Mouse (Mus musculus) embryo, embryonic 10 days (tissue): ENCODE measurements at regions not wholly inside any gene's neighbourhood (a gene's known extent, or its start where the extent isn't known, plus 50 kb on each side); places are given as distances from the start of the nearest gene placed in this dataset.
"Not testable (repeated sequence)": the region's sequence is repeated elsewhere in the genome, so short reads cannot be mapped to it uniquely, and the experiment has no call there.

Experiments used
- DNase-seq: peaks from one replicate; pipeline ENCODE4 v3.0.0-alpha.2; 2015; ENCODE audit warnings: low spot score

DNA sequence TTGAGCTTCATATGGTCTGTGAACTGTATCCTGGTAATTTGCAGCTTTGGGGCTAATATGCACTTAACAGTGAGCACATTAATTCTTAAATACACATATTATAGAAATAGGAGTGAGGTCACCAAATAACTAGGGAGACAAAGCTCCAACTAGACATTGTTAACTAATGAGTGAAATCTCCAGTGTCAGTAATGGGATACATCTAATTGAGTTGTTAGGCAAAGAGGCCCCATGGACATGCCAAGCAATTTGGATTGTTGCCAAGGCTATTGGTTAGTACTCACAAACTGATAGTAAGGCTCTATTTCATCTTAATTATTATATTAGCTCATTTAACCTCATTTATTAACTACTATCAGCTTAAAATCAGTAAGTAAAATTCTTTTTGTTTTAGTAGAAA, 698.5 kb downstream of the Triml1 start:
- no peak for DNase-seq

DNA sequence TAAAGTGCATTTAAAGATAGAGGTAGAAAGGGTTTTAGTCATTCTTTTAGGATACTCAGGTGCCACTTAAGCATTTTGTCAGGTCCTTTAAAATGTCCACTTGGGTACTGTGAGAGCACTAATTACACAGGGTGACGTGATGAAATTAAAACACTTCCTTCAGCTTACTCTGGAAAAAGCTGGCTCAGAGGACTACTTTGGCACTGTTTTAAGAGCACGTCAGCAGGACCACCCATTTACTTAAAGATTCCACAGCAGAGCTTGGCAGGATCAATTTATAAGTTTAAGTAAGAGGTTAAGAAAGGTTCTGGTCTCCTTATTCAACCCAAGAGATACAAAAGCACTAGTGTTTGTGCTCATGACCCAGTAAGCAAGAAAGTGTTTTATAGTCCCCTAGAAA, 738.7 kb downstream of the Triml1 start:
- no peak for DNase-seq

DNA sequence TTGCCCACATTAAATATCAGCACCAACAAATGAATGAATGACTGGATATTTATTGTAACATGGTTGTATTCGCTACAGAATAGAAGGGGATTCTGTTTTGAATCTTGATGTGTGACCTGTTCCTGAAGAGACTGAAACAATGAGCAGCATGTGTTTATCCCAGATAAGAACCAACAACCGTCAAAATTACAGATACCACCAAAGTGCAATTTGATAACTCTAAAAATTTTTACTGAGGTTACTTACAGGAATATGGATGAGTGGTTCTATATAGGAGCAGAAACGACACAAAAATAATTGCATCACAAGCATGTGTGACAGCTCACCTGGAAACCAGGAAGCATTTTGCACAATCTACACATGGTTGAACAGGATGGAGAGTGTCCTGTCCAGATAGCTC, 744.4 kb downstream of the Triml1 start:
- DNase-seq, result no peak

DNA sequence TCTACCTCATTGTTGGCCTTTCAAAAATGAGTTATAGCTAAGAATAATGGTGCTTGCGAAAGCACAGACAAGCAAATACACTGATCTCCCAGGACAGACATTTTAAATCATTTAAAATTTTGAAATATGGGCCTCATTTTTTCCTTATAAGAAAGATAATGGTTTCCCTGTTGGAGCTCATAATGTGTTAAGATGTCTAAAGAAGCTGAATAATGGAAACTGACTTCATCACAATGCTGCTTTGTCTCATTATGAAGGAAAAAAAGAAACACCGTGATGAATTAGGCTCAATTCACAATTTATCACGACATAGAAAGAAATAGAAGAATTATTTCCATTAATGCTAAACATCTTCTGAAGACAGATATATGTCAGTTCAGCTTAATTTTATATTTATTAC, 752.5 kb downstream of the Triml1 start:
- DNase-seq, result no peak

DNA sequence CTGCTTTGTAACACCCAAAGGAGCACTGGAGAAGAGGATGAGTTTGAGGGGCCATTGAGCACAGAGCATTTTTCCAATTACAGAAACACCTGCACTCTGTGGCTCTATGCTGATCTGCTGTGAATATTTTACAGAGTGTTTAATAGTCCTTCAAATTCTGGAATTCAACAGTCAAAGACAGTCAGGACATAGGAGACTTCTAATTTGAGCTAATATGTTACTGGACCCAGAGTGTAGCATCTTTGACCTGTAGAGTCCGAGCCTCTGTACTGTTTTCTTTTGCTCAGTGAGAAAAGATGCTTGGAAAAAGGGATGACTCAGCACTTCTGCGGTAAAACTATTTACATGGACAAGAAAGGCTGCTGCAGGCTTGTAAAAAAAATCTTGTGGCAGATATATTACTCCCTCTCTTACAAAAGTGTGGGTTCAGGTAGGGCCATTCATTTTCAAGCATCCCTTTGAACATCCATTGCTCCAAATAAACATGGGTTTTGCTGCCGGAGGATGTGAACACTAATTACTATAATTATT, 793.1 kb downstream of the Triml1 start:
- no peak for DNase-seq

DNA sequence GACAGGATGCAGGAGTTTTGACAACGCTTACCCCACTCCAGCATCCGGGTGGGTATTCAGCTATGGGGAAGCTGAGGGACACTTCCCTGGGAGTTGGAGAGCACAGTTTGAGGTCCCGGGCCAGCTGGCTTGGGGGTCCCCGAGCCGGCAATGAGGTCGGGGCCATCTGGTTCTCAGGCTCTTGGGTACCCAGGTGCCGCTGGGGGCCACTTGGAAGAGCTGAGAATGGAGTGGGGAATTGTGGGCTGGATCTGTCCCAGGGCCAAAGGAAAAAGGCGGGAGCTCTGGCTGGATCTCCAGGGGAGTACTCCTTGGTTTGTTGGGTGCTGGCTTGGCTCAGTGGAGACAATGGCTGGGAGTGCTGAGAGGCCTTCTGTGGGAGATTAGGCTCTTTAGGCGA, 806.6 kb downstream of the Triml1 start:
- no peak for DNase-seq

DNA sequence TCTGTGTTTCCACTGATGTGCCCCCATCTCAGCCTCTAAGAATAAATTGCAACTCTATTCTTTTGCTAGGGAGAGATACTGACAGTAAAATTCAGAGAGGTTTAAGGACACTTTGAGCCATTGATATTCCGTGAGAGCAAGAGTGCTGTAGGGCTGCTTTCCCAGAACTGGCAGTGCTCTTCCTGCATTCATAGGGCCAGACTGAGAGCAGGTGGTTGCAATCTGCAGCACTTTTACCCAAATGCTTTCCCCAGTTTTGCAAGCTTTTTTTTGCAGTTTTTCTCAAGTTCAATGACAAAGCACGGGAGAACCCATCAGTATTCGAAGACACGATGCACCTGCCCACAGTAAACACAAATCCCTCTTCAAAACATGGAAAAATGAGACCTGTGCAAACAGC, 816.6 kb downstream of the Triml1 start:
- no peak for DNase-seq

GRCm38 (mm10) chr8:42322862-42323261, 818.4 kb downstream of the Triml1 start:
- DNase-seq, result no peak

GRCm38 (mm10) chr8:42311060-42311459, 830.2 kb downstream of the Triml1 start:
- no peak for DNase-seq

GRCm38 (mm10) chr8:42291392-42291791, 849.9 kb downstream of the Triml1 start:
- DNase-seq, result peak; percentile 6

- DNase-seq, result no peak
Measured at GRCm38 (mm10) chr8:42282011-42282410, 859.3 kb downstream of the Triml1 start.

DNA sequence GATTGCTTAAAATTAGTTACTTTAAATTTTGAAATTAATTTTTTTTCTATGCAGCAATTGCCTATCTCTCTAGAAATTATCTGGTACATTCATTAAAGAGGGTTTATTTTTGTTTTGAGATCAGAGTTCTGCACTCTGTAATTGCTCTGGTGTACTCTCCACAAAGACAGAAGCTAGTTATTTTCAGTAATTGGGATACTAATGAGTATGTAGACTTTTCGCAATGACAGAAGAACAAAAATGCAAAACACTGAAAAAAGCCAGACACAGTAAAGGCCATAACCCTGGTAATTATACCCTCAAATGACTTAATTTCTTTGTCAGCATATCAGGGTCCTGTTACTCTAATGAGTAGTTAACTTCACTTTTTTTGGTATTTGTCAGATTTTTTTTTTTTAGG, 836.5 kb upstream of the Frg1 start:
- no peak for DNase-seq

- not testable (repeated sequence) for DNase-seq
Measured at GRCm38 (mm10) chr8:42242321-42242720, 825.4 kb upstream of the Frg1 start.

DNA sequence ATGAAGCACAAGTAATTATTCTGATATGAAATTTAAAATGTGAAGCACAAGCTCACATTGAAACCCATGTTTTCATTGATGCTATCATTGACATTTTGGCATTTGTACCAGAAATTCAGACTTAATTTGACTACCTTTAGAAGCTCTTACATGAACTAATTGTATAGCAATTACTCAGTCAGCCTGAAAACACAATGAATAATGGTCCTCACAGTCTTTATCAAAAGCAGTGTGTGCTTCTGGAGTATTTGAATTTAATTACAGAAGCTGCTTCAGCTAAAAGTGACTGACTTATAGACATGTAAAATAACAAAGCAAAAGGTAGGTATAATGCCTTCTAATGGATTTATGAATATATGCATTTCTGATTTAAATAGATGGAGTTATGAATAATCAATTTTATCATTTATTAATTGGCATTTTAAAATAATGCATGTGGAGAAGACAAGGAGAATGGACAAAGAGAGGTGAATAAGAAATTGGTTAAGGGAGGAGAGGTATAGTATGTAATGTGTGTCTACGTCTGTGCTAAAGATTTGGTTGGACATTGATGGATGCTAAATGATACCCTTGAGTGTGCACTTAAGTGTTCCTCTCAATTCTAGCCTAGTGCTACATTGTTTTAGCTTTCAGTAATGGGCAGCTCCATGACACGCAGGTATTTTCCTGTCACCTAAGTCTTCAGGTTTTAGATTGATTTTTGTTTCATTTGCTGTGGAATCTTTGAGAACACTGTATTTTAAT, 803.2 kb upstream of the Frg1 start:
- DNase-seq, result no peak

GRCm38 (mm10) chr8:42210943-42211342, 794.1 kb upstream of the Frg1 start:
- DNase-seq, result peak; percentile 7

DNA sequence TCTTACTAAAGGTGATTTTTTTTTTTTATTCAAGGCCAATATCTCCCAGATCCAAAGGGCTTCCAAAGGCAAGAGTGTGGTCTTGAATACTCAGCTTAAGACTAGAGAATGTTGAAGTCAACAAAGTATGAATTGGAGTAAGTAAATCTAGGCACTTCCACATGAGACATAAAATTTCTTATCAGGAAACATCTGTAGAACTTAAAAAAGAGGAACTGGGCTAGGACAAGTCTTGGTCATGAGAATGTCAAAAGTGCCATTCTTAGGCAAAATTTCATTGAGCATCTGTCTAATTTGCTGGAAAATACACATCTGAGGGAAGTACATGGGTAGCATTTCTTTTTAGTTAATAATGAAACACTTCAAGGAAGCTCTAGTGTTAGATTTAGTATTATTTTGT, 793.1 kb upstream of the Frg1 start:
- DNase-seq, result no peak

GRCm38 (mm10) chr8:42197257-42197656, 780.4 kb upstream of the Frg1 start:
- no peak for DNase-seq

DNA sequence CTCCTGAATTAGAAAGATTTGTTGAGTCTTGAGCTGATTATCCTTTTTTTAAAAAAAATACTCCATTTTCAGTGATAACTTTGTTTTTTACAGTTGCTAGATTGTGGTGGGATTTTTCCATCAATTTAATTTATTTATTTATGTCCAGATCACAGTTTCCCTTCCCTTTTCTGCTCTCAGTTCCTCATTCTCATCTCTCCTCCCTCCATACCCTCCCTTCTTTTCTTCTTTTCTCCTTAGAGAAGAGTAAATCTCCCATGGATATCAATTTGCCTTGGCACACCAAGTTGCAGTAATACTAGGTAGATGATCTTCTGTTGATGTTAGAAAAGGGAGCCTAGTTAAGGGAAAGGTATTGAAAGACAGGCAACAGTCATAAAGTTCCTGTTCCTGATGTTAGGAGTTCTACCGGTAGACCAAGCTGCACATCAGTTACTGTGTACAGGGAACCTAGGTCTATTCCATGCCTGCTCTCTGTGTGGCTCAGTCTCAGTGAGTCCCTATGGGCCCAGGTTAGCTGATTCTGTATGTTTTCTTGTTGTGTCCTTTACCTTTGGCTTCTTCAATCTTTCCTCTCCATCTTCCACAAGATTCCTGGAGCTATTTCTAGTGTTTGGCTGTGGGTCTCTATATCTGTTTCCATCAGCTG, 777.2 kb upstream of the Frg1 start:
- no peak for DNase-seq

DNA sequence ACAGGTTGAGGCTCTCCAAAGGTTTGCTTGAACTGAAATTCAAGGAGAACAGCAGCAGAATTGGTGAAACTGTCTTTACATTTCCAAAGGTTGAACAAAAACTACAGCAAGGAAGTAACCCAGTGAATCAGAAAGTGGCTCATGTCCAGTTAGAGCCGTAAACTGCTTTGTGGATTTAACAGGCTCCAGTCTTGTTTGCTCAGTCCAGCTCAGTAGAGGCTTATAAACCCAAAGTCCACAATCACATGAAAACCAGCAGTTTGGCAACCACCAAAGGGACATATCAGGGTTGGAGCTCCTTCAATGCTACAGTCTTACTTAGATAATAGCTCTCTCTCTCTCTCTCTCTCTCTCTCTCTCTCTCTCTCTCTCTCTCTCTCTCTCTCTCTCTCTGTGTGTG, 770.2 kb upstream of the Frg1 start:
- DNase-seq, result no peak

DNA sequence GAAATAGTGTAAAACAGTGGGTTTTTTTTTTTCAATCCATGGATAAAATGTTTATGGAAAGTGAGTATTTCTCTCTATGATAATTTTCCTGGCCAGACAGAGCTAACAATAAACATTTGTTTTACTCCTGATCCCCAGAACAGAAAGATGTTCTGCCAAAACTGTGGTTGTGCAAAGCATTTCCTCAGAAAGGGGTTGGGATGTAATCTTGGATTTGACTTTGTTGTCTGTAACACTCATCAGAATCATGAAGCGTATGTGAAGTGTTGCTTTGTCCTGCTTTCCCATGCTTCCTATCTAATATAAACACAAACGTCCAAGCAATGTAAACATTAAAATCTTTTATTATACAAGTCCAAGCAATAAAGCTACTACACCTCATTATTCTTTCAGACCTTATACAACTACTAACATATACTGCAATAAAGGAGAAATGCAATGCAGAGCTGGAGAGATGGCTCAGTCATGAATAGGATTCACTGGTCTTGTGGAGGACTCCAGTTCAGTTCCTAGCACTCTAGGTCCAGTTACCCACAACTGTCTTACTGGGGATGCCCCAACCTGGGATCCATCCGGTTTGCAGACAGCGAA, 766.5 kb upstream of the Frg1 start:
- DNase-seq, result no peak

- no peak for DNase-seq
Measured at GRCm38 (mm10) chr8:42162441-42162840, 745.6 kb upstream of the Frg1 start.

GRCm38 (mm10) chr8:42157006-42157405, 740.1 kb upstream of the Frg1 start:
- no peak for DNase-seq

GRCm38 (mm10) chr8:42156588-42156987, 739.7 kb upstream of the Frg1 start:
- peak; percentile 7 for DNase-seq
